Mouse (Mus musculus): ENCODE measurements at regions not wholly inside any gene's neighbourhood (a gene's known extent, or its start where the extent isn't known, plus 50 kb on each side); places are given as distances from the start of the nearest gene placed in this dataset.

DNA sequence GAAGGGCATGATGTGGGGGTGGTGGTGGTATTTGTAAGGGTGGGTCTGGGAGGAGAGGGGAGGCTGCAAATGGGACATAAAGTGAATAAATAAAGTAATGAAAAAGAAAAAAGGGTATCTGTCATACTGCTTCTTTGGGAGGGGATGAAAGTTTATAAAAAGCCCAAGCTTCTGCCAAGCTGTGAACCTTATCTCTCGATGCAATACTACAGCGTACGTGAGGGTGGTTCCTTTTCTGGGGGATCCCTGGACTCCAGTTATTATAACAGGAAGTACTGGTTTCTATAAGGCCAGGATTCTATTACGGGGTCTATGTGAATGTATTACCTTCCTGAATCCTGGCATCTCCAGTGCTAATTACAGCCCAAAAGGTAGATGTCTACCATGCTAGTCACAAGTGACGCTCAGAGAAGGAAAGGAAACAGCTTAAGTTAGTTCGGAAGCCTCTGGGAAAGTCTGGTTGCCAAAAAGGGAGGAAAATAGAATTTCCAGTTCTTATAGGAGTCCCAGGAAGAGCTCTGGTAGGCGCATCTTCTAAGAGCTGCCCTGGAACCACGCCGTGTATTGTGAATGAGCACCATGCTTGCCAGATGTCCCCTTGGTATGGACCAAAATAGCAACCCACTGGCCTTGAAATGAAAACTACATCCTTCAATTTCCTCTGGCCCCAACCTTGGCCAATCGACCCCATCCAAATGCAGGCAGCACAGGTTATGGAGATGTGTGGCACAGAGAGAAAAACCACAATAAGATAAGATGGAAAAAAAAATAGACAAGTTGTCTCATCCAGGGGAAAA is 228.9 kb downstream of the Cog6 start:
- Histone ChIP-seq H3K9me3 (replicated peaks; ENCODE audit: control insufficient read depth, low read length) (no peaks in the 10 kb centered on the region), H3K4me3 (ENCODE audit: low read depth, low read length) (no peak overlapping the region), H3K27me3 (ENCODE audit: control insufficient read depth, insufficient read depth, low read depth, low read length) (no peaks in the 10 kb centered on the region), H3K36me3 (ENCODE audit: control insufficient read depth, insufficient read depth) (no peaks in the 10 kb centered on the region), H3K9ac (ENCODE audit: low read depth, low read length) (no peak overlapping the region), H3K27ac (ENCODE audit: low read length) (no peak overlapping the region), H3K4me2 (ENCODE audit: low read depth, low read length) (no peak overlapping the region), H3K4me1 (ENCODE audit: control insufficient read depth, low read depth, low read length) (peaks cover 4% of the 10 kb centered on the region)
- WGBS (ENCODE audit: insufficient replicate concordance) = 42% methylated on average over 10 of the region's 10 CpGs
- peak; percentile 41; the same call in 1 of the 2 replicates for ATAC-seq (ENCODE audit: low read depth)

GRCm38 (mm10) chr3:52785595-52785994 is 231.4 kb downstream of the Cog6 start:
- no peak overlapping the region for H3K9ac ChIP-seq (ENCODE audit: low read depth, low read length)
- ATAC-seq (ENCODE audit: low read depth) = peak; percentile 58
- H3K4me1 ChIP-seq (ENCODE audit: control insufficient read depth, low read depth, low read length) = peaks cover 4% of the 10 kb centered on the region
- no peak overlapping the region for H3K27ac ChIP-seq (ENCODE audit: low read length)
- no peaks in the 10 kb centered on the region for H3K36me3 ChIP-seq (ENCODE audit: control insufficient read depth, insufficient read depth)
- no peak overlapping the region for H3K4me3 ChIP-seq (ENCODE audit: low read depth, low read length)
- no peaks in the 10 kb centered on the region for H3K9me3 ChIP-seq (replicated peaks; ENCODE audit: control insufficient read depth, low read length)
- no peaks in the 10 kb centered on the region for H3K27me3 ChIP-seq (ENCODE audit: control insufficient read depth, insufficient read depth, low read depth, low read length)
- 15% methylated on average over 1 of the region's 1 CpGs for WGBS (ENCODE audit: insufficient replicate concordance)
- H3K4me2 ChIP-seq (ENCODE audit: low read depth, low read length) = no peak overlapping the region

- H3K27me3 ChIP-seq (ENCODE audit: control insufficient read depth, insufficient read depth, low read depth, low read length) = no peaks in the 10 kb centered on the region
- ATAC-seq (ENCODE audit: low read depth) = no peak
- no peak overlapping the region for H3K4me3 ChIP-seq (ENCODE audit: low read depth, low read length)
- H3K27ac ChIP-seq (ENCODE audit: low read length) = no peak overlapping the region
- peaks cover 4% of the 10 kb centered on the region for H3K4me1 ChIP-seq (ENCODE audit: control insufficient read depth, low read depth, low read length)
- H3K9ac ChIP-seq (ENCODE audit: low read depth, low read length) = no peak overlapping the region
- no peaks in the 10 kb centered on the region for H3K9me3 ChIP-seq (replicated peaks; ENCODE audit: control insufficient read depth, low read length)
- H3K36me3 ChIP-seq (ENCODE audit: control insufficient read depth, insufficient read depth) = no peaks in the 10 kb centered on the region
- no peak overlapping the region for H3K4me2 ChIP-seq (ENCODE audit: low read depth, low read length)
- 67% methylated on average over 7 of the region's 7 CpGs for WGBS (ENCODE audit: insufficient replicate concordance)
These were observed 232.6 kb downstream of the Cog6 start for GRCm38 (mm10) chr3:52784476-52784875.

- ATAC-seq (ENCODE audit: low read depth) = no peak
- WGBS (ENCODE audit: insufficient replicate concordance) = 67% methylated on average over 5 of the region's 5 CpGs
These were observed 234.5 kb downstream of the Cog6 start for GRCm38 (mm10) chr3:52782576-52782975.

GRCm38 (mm10) chr3:52781521-52781920 is 235.5 kb downstream of the Cog6 start:
- H3K4me1 ChIP-seq (ENCODE audit: control insufficient read depth, low read depth, low read length) = no peaks in the 10 kb centered on the region
- 64% methylated on average over 3 of the region's 3 CpGs for WGBS (ENCODE audit: insufficient replicate concordance)
- H3K27ac ChIP-seq (ENCODE audit: low read length) = no peak overlapping the region
- no peaks in the 10 kb centered on the region for H3K27me3 ChIP-seq (ENCODE audit: control insufficient read depth, insufficient read depth, low read depth, low read length)
- H3K4me3 ChIP-seq (ENCODE audit: low read depth, low read length) = no peak overlapping the region
- H3K9ac ChIP-seq (ENCODE audit: low read depth, low read length) = no peak overlapping the region
- no peaks in the 10 kb centered on the region for H3K9me3 ChIP-seq (replicated peaks; ENCODE audit: control insufficient read depth, low read length)
- no peaks in the 10 kb centered on the region for H3K36me3 ChIP-seq (ENCODE audit: control insufficient read depth, insufficient read depth)
- ATAC-seq (ENCODE audit: low read depth) = no peak
- H3K4me2 ChIP-seq (ENCODE audit: low read depth, low read length) = no peak overlapping the region

More at GRCm38 (mm10) chr3:52782576-52782975, 234.5 kb downstream of the Cog6 start:
- Histone ChIP-seq H3K27ac (ENCODE audit: low read length) (no peak overlapping the region), H3K27me3 (ENCODE audit: control insufficient read depth, insufficient read depth, low read depth, low read length) (no peaks in the 10 kb centered on the region), H3K4me3 (ENCODE audit: low read depth, low read length) (no peak overlapping the region), H3K9me3 (replicated peaks; ENCODE audit: control insufficient read depth, low read length) (no peaks in the 10 kb centered on the region), H3K4me1 (ENCODE audit: control insufficient read depth, low read depth, low read length) (no peaks in the 10 kb centered on the region; the same call in 1 of the 2 replicates), H3K4me2 (ENCODE audit: low read depth, low read length) (no peak overlapping the region), H3K36me3 (ENCODE audit: control insufficient read depth, insufficient read depth) (no peaks in the 10 kb centered on the region), H3K9ac (ENCODE audit: low read depth, low read length) (no peak overlapping the region)

- no peak overlapping the region for H3K4me3 ChIP-seq (ENCODE audit: low read depth, low read length)
- ATAC-seq (ENCODE audit: low read depth) = no peak
- no peaks in the 10 kb centered on the region for H3K4me1 ChIP-seq (ENCODE audit: control insufficient read depth, low read depth, low read length)
- WGBS (ENCODE audit: insufficient replicate concordance) = 72% methylated on average over 8 of the region's 8 CpGs
- no peak overlapping the region for H3K4me2 ChIP-seq (ENCODE audit: low read depth, low read length)
- H3K36me3 ChIP-seq (ENCODE audit: control insufficient read depth, insufficient read depth) = no peaks in the 10 kb centered on the region
- H3K27me3 ChIP-seq (ENCODE audit: control insufficient read depth, insufficient read depth, low read depth, low read length) = no peaks in the 10 kb centered on the region
- no peaks in the 10 kb centered on the region for H3K9me3 ChIP-seq (replicated peaks; ENCODE audit: control insufficient read depth, low read length)
- no peak overlapping the region for H3K9ac ChIP-seq (ENCODE audit: low read depth, low read length)
- no peak overlapping the region for H3K27ac ChIP-seq (ENCODE audit: low read length)
These were observed 236.7 kb downstream of the Cog6 start for GRCm38 (mm10) chr3:52780356-52780755.

DNA sequence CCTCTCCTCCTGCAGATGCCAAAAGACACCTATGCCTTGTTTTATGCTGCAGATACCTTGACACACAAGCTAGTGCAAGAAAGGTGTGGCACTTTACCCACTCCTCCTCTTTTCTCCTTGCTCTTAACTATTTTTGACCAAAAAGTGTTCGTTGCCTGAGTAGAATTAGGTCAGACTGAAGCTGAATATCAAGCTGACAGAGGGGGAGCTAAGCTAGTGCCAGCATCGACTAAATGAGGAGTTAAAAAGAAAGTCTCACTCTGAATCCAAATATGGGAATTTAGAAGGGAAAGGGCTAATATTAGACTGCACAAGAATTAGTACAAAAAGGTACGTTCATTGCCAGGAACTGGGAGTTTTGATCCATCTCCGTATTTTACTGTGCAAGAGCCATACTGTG is 241.2 kb downstream of the Cog6 start:
- Histone ChIP-seq H3K4me2 (ENCODE audit: low read depth, low read length) (no peak overlapping the region), H3K9ac (ENCODE audit: low read depth, low read length) (no peak overlapping the region), H3K4me3 (ENCODE audit: low read depth, low read length) (no peak overlapping the region), H3K9me3 (replicated peaks; ENCODE audit: control insufficient read depth, low read length) (no peaks in the 10 kb centered on the region), H3K36me3 (ENCODE audit: control insufficient read depth, insufficient read depth) (no peaks in the 10 kb centered on the region), H3K27ac (ENCODE audit: low read length) (no peak overlapping the region), H3K4me1 (ENCODE audit: control insufficient read depth, low read depth, low read length) (no peaks in the 10 kb centered on the region), H3K27me3 (ENCODE audit: control insufficient read depth, insufficient read depth, low read depth, low read length) (no peaks in the 10 kb centered on the region)
- 60% methylated on average over 4 of the region's 4 CpGs for WGBS (ENCODE audit: insufficient replicate concordance)
- ATAC-seq (ENCODE audit: low read depth) = no peak

DNA sequence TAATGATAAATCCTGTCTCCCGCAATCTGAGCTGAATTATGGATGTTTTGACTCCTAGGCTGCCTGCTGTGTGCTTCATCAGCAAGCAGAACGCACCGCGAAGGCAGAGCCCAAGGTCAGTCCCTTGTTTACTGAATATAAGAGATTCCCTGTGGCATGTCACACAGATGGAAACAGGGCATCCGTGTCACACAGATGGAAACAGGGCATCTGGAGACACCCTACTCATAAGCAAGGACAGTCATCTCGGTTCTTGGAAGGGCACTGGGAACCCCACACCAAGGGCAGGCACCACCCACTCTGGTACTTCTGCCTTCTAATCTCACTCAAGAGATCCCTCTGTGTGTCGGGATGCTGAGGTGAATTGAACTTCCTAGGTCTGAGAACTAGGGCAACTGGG is 241.9 kb downstream of the Cog6 start:
- Histone ChIP-seq H3K9ac (ENCODE audit: low read depth, low read length) (no peak overlapping the region), H3K4me2 (ENCODE audit: low read depth, low read length) (no peak overlapping the region), H3K9me3 (replicated peaks; ENCODE audit: control insufficient read depth, low read length) (no peaks in the 10 kb centered on the region), H3K36me3 (ENCODE audit: control insufficient read depth, insufficient read depth) (no peaks in the 10 kb centered on the region), H3K27ac (ENCODE audit: low read length) (no peak overlapping the region), H3K4me1 (ENCODE audit: control insufficient read depth, low read depth, low read length) (no peaks in the 10 kb centered on the region), H3K4me3 (ENCODE audit: low read depth, low read length) (no peak overlapping the region), H3K27me3 (ENCODE audit: control insufficient read depth, insufficient read depth, low read depth, low read length) (no peaks in the 10 kb centered on the region)
- ATAC-seq (ENCODE audit: low read depth) = no peak
- 62% methylated on average over 7 of the region's 7 CpGs for WGBS (ENCODE audit: insufficient replicate concordance)

GRCm38 (mm10) chr3:52774734-52775133 is 242.3 kb downstream of the Cog6 start:
- no peak overlapping the region for H3K4me2 ChIP-seq (ENCODE audit: low read depth, low read length)
- H3K27ac ChIP-seq (ENCODE audit: low read length) = no peak overlapping the region
- no peak for ATAC-seq (ENCODE audit: low read depth)
- H3K27me3 ChIP-seq (ENCODE audit: control insufficient read depth, insufficient read depth, low read depth, low read length) = no peaks in the 10 kb centered on the region
- WGBS (ENCODE audit: insufficient replicate concordance) = 72% methylated on average over 6 of the region's 6 CpGs
- H3K4me3 ChIP-seq (ENCODE audit: low read depth, low read length) = no peak overlapping the region
- no peaks in the 10 kb centered on the region for H3K4me1 ChIP-seq (ENCODE audit: control insufficient read depth, low read depth, low read length)
- no peaks in the 10 kb centered on the region for H3K36me3 ChIP-seq (ENCODE audit: control insufficient read depth, insufficient read depth)
- no peak overlapping the region for H3K9ac ChIP-seq (ENCODE audit: low read depth, low read length)
- no peaks in the 10 kb centered on the region for H3K9me3 ChIP-seq (replicated peaks; ENCODE audit: control insufficient read depth, low read length)
